Mouse (Mus musculus) hindbrain, embryonic 16.5 days (tissue): ENCODE data around the gene Cgnl1. TPM values are rescaled to one million over a fixed set of nuclear protein-coding genes. Genes with fewer than 3 reads are reported as not detected.

Experiments
- ATAC-seq: fragments of 200-750 bp; cut with Nextera tagmentation; 2 replicates; pipeline ENCODE4 v1.8.0; 2017; ENCODE audit warnings: moderate TSS enrichment, moderate library complexity
- H3K27ac ChIP-seq: fragments of 300-500 bp; sonication (generic); 2 replicates; pipeline ENCODE4 v1.5.1; 2014; ENCODE audit warnings: low read depth, mild to moderate bottlenecking, control low read depth, low read length, moderate library complexity
- H3K27me3 ChIP-seq: fragments of 300-500 bp; sonication (generic); replicated peaks from 2 replicates; pipeline ENCODE4 v1.6.1; 2014; ENCODE audit warnings: low read length; ENCODE audit not compliant: control insufficient read depth, insufficient read depth
- H3K36me3 ChIP-seq: fragments of 300-500 bp; sonication (generic); 2 replicates; pipeline ENCODE4 v1.6.1; 2014; ENCODE audit warnings: mild to moderate bottlenecking, low read length, moderate library complexity, mixed read lengths; ENCODE audit not compliant: control insufficient read depth, insufficient read depth
- H3K4me1 ChIP-seq: fragments of 300-500 bp; sonication (generic); 2 replicates; pipeline ENCODE4 v1.6.1; 2014; ENCODE audit warnings: low read depth, low read length; ENCODE audit not compliant: control insufficient read depth, insufficient read depth
- H3K4me2 ChIP-seq: fragments of 300-500 bp; sonication (generic); 2 replicates; pipeline ENCODE4 v1.6.1; 2014; ENCODE audit warnings: mild to moderate bottlenecking, low read length, control low read depth, moderate library complexity
- H3K4me3 ChIP-seq: fragments of 300-500 bp; sonication (generic); 2 replicates; pipeline ENCODE4 v1.5.1; 2014; ENCODE audit warnings: mild to moderate bottlenecking, low read length, control low read depth, moderate library complexity
- H3K9ac ChIP-seq: fragments of 300-500 bp; sonication (generic); 2 replicates; pipeline ENCODE4 v1.6.1; 2014; ENCODE audit warnings: low read depth, mild to moderate bottlenecking, control low read depth, low read length, moderate library complexity
- H3K9me3 ChIP-seq: fragments of 300-500 bp; sonication (generic); 2 replicates; pipeline ENCODE4 v1.6.1; 2014; ENCODE audit warnings: mild to moderate bottlenecking, low read length, moderate library complexity; ENCODE audit not compliant: control insufficient read depth
- WGBS: fragments of 180-500 bp; shearing (Covaris S2); extraction: QIAGEN DNeasy Blood & Tissue Kit; methylation state at CpG from one replicate; pipeline ENCODE4 v1.1.7; 2014; 5-methylcytosine and 5-hydroxymethylcytosine counted together
- polyA plus RNA-seq: library from polyadenylated mRNA; unstranded; fragments of >200 nt; fragmentation: Nextera tagmentation; extraction: Ambion mirVana; gene quantifications from 2 replicates; pipeline ENCODE4 v1.2.1, GENCODE M21; 2015

Cgnl1 gene
- polyA plus RNA-seq = 7.0 and 7.1 TPM in 2 replicates

DNA sequence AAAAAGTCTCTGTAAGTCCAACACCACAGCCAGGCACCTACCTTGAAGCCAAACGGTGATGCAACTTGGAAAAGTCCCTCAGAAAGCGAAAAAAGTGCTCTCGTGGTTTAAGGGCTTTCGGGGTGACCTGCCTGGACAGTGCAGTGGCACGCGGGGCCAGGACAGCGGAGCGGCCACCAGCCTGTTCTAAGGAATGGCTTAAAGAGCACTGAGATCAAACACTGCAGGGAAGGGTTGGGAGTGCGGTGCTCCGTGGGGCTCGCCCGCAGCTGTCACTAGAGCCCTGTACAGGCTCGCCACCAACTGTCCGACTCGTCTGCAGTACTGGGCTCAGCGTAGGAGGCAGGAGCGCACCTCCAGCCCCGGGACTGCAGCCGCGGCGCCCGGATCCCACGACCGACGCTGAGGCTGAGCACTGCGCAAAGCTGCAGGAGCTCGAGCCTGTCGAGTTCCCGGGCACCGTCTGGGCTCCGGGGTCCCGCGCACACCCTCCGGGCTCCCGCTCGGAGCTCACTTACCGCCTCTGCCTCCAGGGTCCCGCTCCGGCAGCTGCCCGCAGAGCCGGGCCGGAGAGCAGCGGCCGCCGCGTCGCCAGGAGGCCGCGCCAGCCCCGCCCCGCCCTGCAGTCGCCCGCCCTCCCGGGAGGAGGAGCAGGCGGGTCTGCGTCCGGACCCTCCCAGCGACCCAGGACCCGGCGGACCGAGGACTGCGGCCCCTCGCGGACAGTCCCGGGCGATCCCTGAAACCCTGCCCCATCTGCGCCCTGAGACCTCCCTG, at the start of gene Cgnl1:
TSS of gene Cgnl1 (minus strand) at position 612 of the 777 bp plus-strand sequence.
- no peak within 1 kb of the TSS for H3K27ac ChIP-seq
- no peaks in the 10 kb centered on the region for H3K36me3 ChIP-seq
- H3K4me3 ChIP-seq = peak within 1 kb of the TSS; percentile 62
- peak; percentile 92 for ATAC-seq
- peaks cover 12% of the 10 kb centered on the region for H3K27me3 ChIP-seq
- no peaks in the 10 kb centered on the region for H3K9me3 ChIP-seq
- H3K9ac ChIP-seq = peak within 1 kb of the TSS; percentile 74
- H3K4me2 ChIP-seq = peak within 1 kb of the TSS; percentile 97
- H3K4me1 ChIP-seq = peaks cover 11% of the 10 kb centered on the region
- WGBS = under 1% methylated on average over 44 of the region's 67 CpGs

GRCm38 (mm10) chr9:71818453-71818852, 47.1 kb upstream of the Cgnl1 start:
- Histone ChIP-seq H3K4me2 (no peak overlapping the region), H3K9ac (no peak overlapping the region), H3K27me3 (no peaks in the 10 kb centered on the region), H3K27ac (no peak overlapping the region), H3K4me1 (no peaks in the 10 kb centered on the region), H3K9me3 (no peaks in the 10 kb centered on the region), H3K4me3 (no peak overlapping the region), H3K36me3 (no peaks in the 10 kb centered on the region)
- 90% methylated on average over 7 of the region's 7 CpGs for WGBS
- no peak for ATAC-seq

GRCm38 (mm10) chr9:71816121-71816520, 44.7 kb upstream of the Cgnl1 start:
- H3K36me3 ChIP-seq = no peaks in the 10 kb centered on the region
- no peaks in the 10 kb centered on the region for H3K9me3 ChIP-seq
- no peaks in the 10 kb centered on the region for H3K4me1 ChIP-seq
- H3K9ac ChIP-seq = no peak overlapping the region
- no peak overlapping the region for H3K4me3 ChIP-seq
- H3K4me2 ChIP-seq = no peak overlapping the region
- H3K27me3 ChIP-seq = no peaks in the 10 kb centered on the region
- ATAC-seq = no peak
- 74% methylated on average over 3 of the region's 3 CpGs for WGBS
- H3K27ac ChIP-seq = no peak overlapping the region

DNA sequence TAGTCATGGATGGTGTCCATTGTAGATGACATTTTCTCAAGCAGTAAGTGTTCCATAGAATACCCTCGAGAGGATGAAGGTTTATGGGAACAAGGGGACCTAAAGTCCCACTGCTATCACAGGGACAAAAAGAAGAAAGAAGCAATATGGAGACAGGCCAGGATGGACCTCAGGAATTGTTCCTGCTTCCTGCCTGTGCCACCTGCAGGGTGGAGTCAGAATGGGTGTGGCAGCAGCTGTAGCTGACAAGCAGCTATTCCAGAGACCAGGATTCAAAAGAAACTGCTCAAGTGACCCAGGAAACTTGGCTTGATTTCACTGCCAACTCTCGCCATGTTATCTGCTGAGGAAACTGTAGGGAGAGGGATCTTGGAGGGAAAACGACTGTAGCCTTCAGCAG, 42.2 kb upstream of the Cgnl1 start:
- Histone ChIP-seq H3K27me3 (no peaks in the 10 kb centered on the region), H3K36me3 (no peaks in the 10 kb centered on the region), H3K4me3 (no peak overlapping the region), H3K27ac (no peak overlapping the region), H3K4me2 (no peak overlapping the region), H3K9ac (no peak overlapping the region), H3K4me1 (peaks cover 3% of the 10 kb centered on the region; the same call in 1 of the 2 replicates), H3K9me3 (no peaks in the 10 kb centered on the region)
- ATAC-seq = no peak
- WGBS = 84% methylated on average over 3 of the region's 3 CpGs

DNA sequence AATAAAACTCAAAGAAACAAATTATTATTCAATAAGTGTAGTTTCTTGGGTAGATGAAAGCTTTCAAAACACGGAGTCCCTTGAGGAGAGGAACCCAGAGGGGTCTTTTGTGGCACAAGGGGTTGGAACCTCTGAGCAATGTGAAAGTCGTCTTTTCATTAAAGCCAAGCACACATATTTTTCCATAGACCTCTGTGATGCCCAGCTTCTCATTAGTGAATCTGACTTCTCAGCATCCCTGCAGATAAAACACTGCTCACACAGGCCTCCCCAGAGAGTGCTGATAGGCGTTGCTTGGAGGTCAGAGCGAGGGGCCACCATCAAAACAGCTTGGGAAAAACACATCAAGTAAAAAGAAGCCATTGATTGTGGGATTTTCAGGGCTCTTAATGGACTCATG, 41.5 kb upstream of the Cgnl1 start:
- Histone ChIP-seq H3K4me3 (no peak overlapping the region), H3K4me1 (peaks cover 3% of the 10 kb centered on the region; the same call in 1 of the 2 replicates), H3K9me3 (no peaks in the 10 kb centered on the region), H3K27ac (no peak overlapping the region), H3K4me2 (no peak overlapping the region), H3K9ac (no peak overlapping the region), H3K36me3 (no peaks in the 10 kb centered on the region), H3K27me3 (no peaks in the 10 kb centered on the region)
- 51% methylated on average over 4 of the region's 4 CpGs for WGBS
- no peak for ATAC-seq

DNA sequence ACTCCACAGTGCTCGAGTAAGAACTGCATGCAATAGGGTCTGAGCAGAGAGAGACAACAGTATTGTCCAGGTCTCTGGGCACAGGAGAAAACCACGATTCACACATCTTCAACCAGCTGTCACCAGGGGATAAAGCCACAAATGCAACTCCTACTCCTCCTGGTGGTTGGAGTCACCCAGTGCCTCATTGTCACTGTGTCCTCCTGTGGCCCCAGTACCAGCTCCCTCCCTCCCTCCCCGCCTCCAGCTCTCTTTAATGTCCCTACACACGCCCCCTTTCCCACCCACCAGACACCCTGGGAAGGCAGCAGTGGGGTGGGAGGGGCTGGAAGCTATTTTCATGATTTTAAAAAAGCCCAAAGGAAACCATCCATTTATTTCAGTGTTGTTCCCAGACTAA, 41.0 kb upstream of the Cgnl1 start:
- Histone ChIP-seq H3K4me3 (no peak overlapping the region), H3K9ac (no peak overlapping the region), H3K27ac (no peak overlapping the region), H3K27me3 (no peaks in the 10 kb centered on the region), H3K4me2 (no peak overlapping the region), H3K9me3 (no peaks in the 10 kb centered on the region), H3K36me3 (no peaks in the 10 kb centered on the region), H3K4me1 (peaks cover 3% of the 10 kb centered on the region; the same call in 1 of the 2 replicates)
- 38% methylated on average over 4 of the region's 4 CpGs for WGBS
- no peak for ATAC-seq

- ATAC-seq = no peak
- H3K27me3 ChIP-seq = no peaks in the 10 kb centered on the region
- no peaks in the 10 kb centered on the region for H3K9me3 ChIP-seq
- no peaks in the 10 kb centered on the region for H3K36me3 ChIP-seq
- H3K4me3 ChIP-seq = no peak overlapping the region
- WGBS = 77% methylated on average over 5 of the region's 5 CpGs
- H3K4me2 ChIP-seq = no peak overlapping the region
- H3K4me1 ChIP-seq = peaks cover 3% of the 10 kb centered on the region; the same call in 1 of the 2 replicates
- no peak overlapping the region for H3K9ac ChIP-seq
- H3K27ac ChIP-seq = no peak overlapping the region
Observed at GRCm38 (mm10) chr9:71811404-71811803, 40.0 kb upstream of the Cgnl1 start.

DNA sequence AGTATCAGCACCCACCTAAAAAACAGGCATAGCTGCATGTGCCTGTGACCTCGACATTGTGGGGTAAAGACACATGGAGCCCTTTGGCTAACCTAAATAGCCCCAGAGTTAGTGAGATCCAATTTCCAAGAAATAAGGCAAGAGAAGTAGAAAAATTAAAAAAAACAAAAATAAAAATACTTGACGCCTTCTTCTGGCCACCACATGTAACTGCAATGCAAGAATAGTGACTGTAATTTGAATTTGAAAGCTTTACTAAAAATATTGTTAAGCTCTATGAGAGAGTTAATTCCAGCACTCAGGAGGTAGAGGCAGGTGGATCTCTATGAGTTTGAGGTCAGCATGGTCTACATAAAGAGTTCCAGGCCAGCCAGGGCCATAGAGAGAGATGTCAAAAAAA, 39.3 kb upstream of the Cgnl1 start:
- Histone ChIP-seq H3K27ac (no peak overlapping the region), H3K4me1 (peaks cover 3% of the 10 kb centered on the region; the same call in 1 of the 2 replicates), H3K4me3 (no peak overlapping the region), H3K36me3 (no peaks in the 10 kb centered on the region), H3K9ac (no peak overlapping the region), H3K9me3 (no peaks in the 10 kb centered on the region), H3K4me2 (no peak overlapping the region), H3K27me3 (no peaks in the 10 kb centered on the region)
- ATAC-seq = no peak
- WGBS = 76% methylated on average over 2 of the region's 2 CpGs

GRCm38 (mm10) chr9:71808640-71809254, 37.3 kb upstream of the Cgnl1 start:
- 35% methylated on average over 11 of the region's 11 CpGs for WGBS
- Histone ChIP-seq H3K9me3 (no peaks in the 10 kb centered on the region), H3K9ac (no peak overlapping the region), H3K4me3 (no peak overlapping the region), H3K4me1 (peaks cover 3% of the 10 kb centered on the region; the same call in 1 of the 2 replicates), H3K36me3 (no peaks in the 10 kb centered on the region), H3K4me2 (peak overlapping the region; percentile 44), H3K27me3 (no peaks in the 10 kb centered on the region), H3K27ac (no peak overlapping the region)
- no peak for ATAC-seq
